Mouse (Mus musculus) intestine, postnatal 0 days (tissue): ENCODE data around the gene Pfas. TPM values are rescaled to one million over a fixed set of nuclear protein-coding genes. Genes with fewer than 3 reads are reported as not detected.
"Not testable (repeated sequence)": the region's sequence is repeated elsewhere in the genome, so short reads cannot be mapped to it uniquely, and the experiment has no call there.

Experiments used
- ATAC-seq: fragments of 200-750 bp; cut with Nextera tagmentation; 2 replicates; pipeline ENCODE4 v1.8.0; 2017; ENCODE audit warnings: mild to moderate bottlenecking, moderate TSS enrichment, moderate library complexity
- H3K27ac ChIP-seq: fragments of 300-500 bp; sonication (generic); 2 replicates; pipeline ENCODE4 v1.5.1; 2014; ENCODE audit warnings: mild to moderate bottlenecking, low read depth, low read length, moderate library complexity
- H3K27me3 ChIP-seq: fragments of 300-500 bp; sonication (generic); replicated peaks from 2 replicates; pipeline ENCODE4 v1.6.1; 2014; ENCODE audit warnings: low read length, mixed read lengths; ENCODE audit not compliant: control insufficient read depth, insufficient read depth
- H3K36me3 ChIP-seq: fragments of 300-500 bp; sonication (generic); 2 replicates; pipeline ENCODE4 v1.6.1; 2014; ENCODE audit warnings: mild to moderate bottlenecking, moderate library complexity; ENCODE audit not compliant: control insufficient read depth, insufficient read depth
- H3K4me1 ChIP-seq: fragments of 300-500 bp; sonication (generic); replicated peaks from 2 replicates; pipeline ENCODE4 v1.6.1; 2014; ENCODE audit warnings: antibody characterized with exemption, low read length, mixed read lengths; ENCODE audit not compliant: control insufficient read depth, insufficient read depth
- H3K4me2 ChIP-seq: fragments of 300-500 bp; sonication (generic); replicated peaks from 2 replicates; pipeline ENCODE4 v1.6.1; 2014; ENCODE audit warnings: low read depth, mild to moderate bottlenecking, moderate library complexity
- H3K4me3 ChIP-seq: fragments of 300-500 bp; sonication (generic); 2 replicates; pipeline ENCODE4 v1.5.1; 2014; ENCODE audit warnings: low read depth, low read length
- H3K9ac ChIP-seq: fragments of 300-500 bp; sonication (generic); 2 replicates; pipeline ENCODE4 v1.6.1; 2014; ENCODE audit warnings: mild to moderate bottlenecking, low read depth, low read length
- H3K9me3 ChIP-seq: fragments of 300-500 bp; sonication (generic); 2 replicates; pipeline ENCODE4 v1.6.1; 2016; ENCODE audit warnings: mixed run types; ENCODE audit not compliant: control insufficient read depth
- CTCF ChIP-seq: sonication (generic); IDR thresholded peaks from 2 replicates; pipeline ENCODE4 v1.5.1; 2016; ENCODE audit warnings: low read depth, mild to moderate bottlenecking, control low read depth, antibody characterized with exemption, moderate library complexity
- WGBS: fragments of 180-500 bp; shearing (Covaris S2); extraction: QIAGEN DNeasy Blood & Tissue Kit; methylation state at CpG from one replicate; pipeline ENCODE4 v1.1.7; 2014; 5-methylcytosine and 5-hydroxymethylcytosine counted together
- polyA plus RNA-seq: library from polyadenylated mRNA; unstranded; fragments of >200 nt; fragmentation: Nextera tagmentation; extraction: Ambion mirVana; gene quantifications from 2 replicates; pipeline ENCODE4 v1.2.1, GENCODE M21; 2015

Pfas gene
- polyA plus RNA-seq, 1 experiment from 2014 or later: 6.4 TPM

- H3K4me2 ChIP-seq: no peak overlapping the region
- H3K27me3 ChIP-seq: no peaks in the 10 kb centered on the region
- ATAC-seq: 0 out of 2 replicates have a peak, but pooled peaks have one; percentile 39
- H3K9ac ChIP-seq: no peak overlapping the region
- H3K4me1 ChIP-seq: no peaks in the 10 kb centered on the region
- H3K27ac ChIP-seq: no peak overlapping the region
- 38% methylated on average over 3 of the region's 3 CpGs for WGBS
- H3K4me3 ChIP-seq: no peak overlapping the region
- no peaks in the 10 kb centered on the region for H3K9me3 ChIP-seq
- H3K36me3 ChIP-seq: no peaks in the 10 kb centered on the region
- no peak for TF ChIP-seq CTCF
These were observed 27.3 kb downstream of the Pfas start for GRCm38 (mm10) chr11:68980919-68981318.

- TF ChIP-seq CTCF: no peak
- WGBS: 34% methylated on average over 5 of the region's 5 CpGs
- H3K27ac ChIP-seq: no peak overlapping the region
- H3K4me1 ChIP-seq: 0 out of 2 replicates have a peak, but pooled peaks cover 1% of the 10 kb centered on the region
- ATAC-seq: peak; percentile 34; the same call in 1 of the 2 replicates
- H3K4me2 ChIP-seq: no peak overlapping the region
- no peaks in the 10 kb centered on the region for H3K27me3 ChIP-seq
- no peaks in the 10 kb centered on the region for H3K36me3 ChIP-seq
- no peaks in the 10 kb centered on the region for H3K9me3 ChIP-seq
- H3K4me3 ChIP-seq: no peak overlapping the region
- no peak overlapping the region for H3K9ac ChIP-seq
These were observed 28.9 kb downstream of the Pfas start for GRCm38 (mm10) chr11:68979320-68979733.

- no peaks in the 10 kb centered on the region for H3K27me3 ChIP-seq
- no peak overlapping the region for H3K4me3 ChIP-seq
- peaks cover 6% of the 10 kb centered on the region for H3K4me1 ChIP-seq
- no peaks in the 10 kb centered on the region for H3K36me3 ChIP-seq
- no peak overlapping the region for H3K27ac ChIP-seq
- no peaks in the 10 kb centered on the region for H3K9me3 ChIP-seq
- ATAC-seq: no peak
- WGBS: 91% methylated on average over 1 of the region's 1 CpGs
- H3K9ac ChIP-seq: no peak overlapping the region
- H3K4me2 ChIP-seq: no peak overlapping the region
- no peak for TF ChIP-seq CTCF
These were observed 32.7 kb downstream of the Pfas start for GRCm38 (mm10) chr11:68975601-68976000.

GRCm38 (mm10) chr11:68975085-68975484 is 33.2 kb downstream of the Pfas start, which contains the start of gene Rangrf:
Gene Rangrf (minus strand): TSS chr11:68975185.
- TF ChIP-seq CTCF: no peak
- H3K4me2 ChIP-seq: peak within 1 kb of the TSS; percentile 64
- H3K9me3 ChIP-seq: no peaks in the 10 kb centered on the region
- H3K36me3 ChIP-seq: no peaks in the 10 kb centered on the region
- H3K4me1 ChIP-seq: peaks cover 6% of the 10 kb centered on the region
- WGBS: 80% methylated on average over 7 of the region's 7 CpGs
- no peak for ATAC-seq
- H3K27ac ChIP-seq: no peak within 1 kb of the TSS
- peak within 1 kb of the TSS; percentile 25 for H3K4me3 ChIP-seq
- no peak within 1 kb of the TSS for H3K9ac ChIP-seq
- H3K27me3 ChIP-seq: no peaks in the 10 kb centered on the region

GRCm38 (mm10) chr11:68974059-68974450 is 34.2 kb downstream of the Pfas start:
- no peak overlapping the region for H3K9ac ChIP-seq
- 39% methylated on average over 6 of the region's 6 CpGs for WGBS
- H3K4me1 ChIP-seq: peaks cover 6% of the 10 kb centered on the region
- peak overlapping the region; percentile 64 for H3K4me2 ChIP-seq
- H3K36me3 ChIP-seq: no peaks in the 10 kb centered on the region
- no peak for ATAC-seq
- no peak overlapping the region for H3K27ac ChIP-seq
- peak overlapping the region; percentile 25 for H3K4me3 ChIP-seq
- no peaks in the 10 kb centered on the region for H3K27me3 ChIP-seq
- H3K9me3 ChIP-seq: no peaks in the 10 kb centered on the region
- no peak for TF ChIP-seq CTCF

- H3K9me3 ChIP-seq, H3K4me1 ChIP-seq, H3K27ac ChIP-seq, H3K36me3 ChIP-seq, H3K9ac ChIP-seq, H3K27me3 ChIP-seq: not testable (repeated sequence)
- WGBS: under 1% methylated on average over 37 of the region's 38 CpGs
- Histone ChIP-seq H3K4me2 (peak overlapping the region; percentile 64), H3K4me3 (peak overlapping the region; percentile 25)
- ATAC-seq: peak; percentile 82
These were observed 34.8 kb downstream of the Pfas start for GRCm38 (mm10) chr11:68973250-68974058.
